Mouse (Mus musculus) hindbrain, embryonic 15.5 days (tissue): ENCODE measurements at regions not wholly inside any gene's neighbourhood (a gene's known extent, or its start where the extent isn't known, plus 50 kb on each side); places are given as distances from the start of the nearest gene placed in this dataset.

Experiments
- ATAC-seq: fragments of 200-750 bp; cut with Nextera tagmentation; 2 replicates; pipeline ENCODE4 v1.8.0; 2017; ENCODE audit warnings: low read depth, moderate number of reproducible peaks, moderate TSS enrichment; ENCODE audit not compliant: low FRiP score
- H3K27ac ChIP-seq: fragments of 300-500 bp; sonication (generic); replicated peaks from 2 replicates; pipeline ENCODE4 v1.5.1; 2015; ENCODE audit warnings: mild to moderate bottlenecking, inconsistent platforms
- H3K27me3 ChIP-seq: fragments of 300-500 bp; sonication (generic); 2 replicates; pipeline ENCODE4 v1.6.1; 2015; ENCODE audit warnings: control low read depth, inconsistent platforms
- H3K36me3 ChIP-seq: fragments of 300-500 bp; sonication (generic); 2 replicates; pipeline ENCODE4 v1.6.1; 2015; ENCODE audit warnings: control low read depth, inconsistent platforms
- H3K4me1 ChIP-seq: fragments of 300-500 bp; sonication (generic); replicated peaks from 2 replicates; pipeline ENCODE4 v1.6.1; 2015; ENCODE audit warnings: control low read depth, inconsistent platforms
- H3K4me2 ChIP-seq: fragments of 300-500 bp; sonication (generic); 2 replicates; pipeline ENCODE4 v1.6.1; 2015; ENCODE audit warnings: moderate library complexity, mild to moderate bottlenecking, inconsistent platforms
- H3K4me3 ChIP-seq: fragments of 300-500 bp; sonication (generic); 2 replicates; pipeline ENCODE4 v1.5.1; 2015; ENCODE audit warnings: mild to moderate bottlenecking, inconsistent platforms
- H3K9ac ChIP-seq: fragments of 300-500 bp; sonication (generic); 2 replicates; pipeline ENCODE4 v1.6.1; 2015; ENCODE audit warnings: inconsistent platforms
- H3K9me3 ChIP-seq: fragments of 300-500 bp; sonication (generic); 2 replicates; pipeline ENCODE4 v1.6.1; 2016; ENCODE audit warnings: control low read depth, inconsistent platforms
- WGBS: fragments of 180-500 bp; shearing (Covaris S2); methylation state at CpG from one replicate; pipeline ENCODE4 v1.1.7; 2015; 5-methylcytosine and 5-hydroxymethylcytosine counted together

DNA sequence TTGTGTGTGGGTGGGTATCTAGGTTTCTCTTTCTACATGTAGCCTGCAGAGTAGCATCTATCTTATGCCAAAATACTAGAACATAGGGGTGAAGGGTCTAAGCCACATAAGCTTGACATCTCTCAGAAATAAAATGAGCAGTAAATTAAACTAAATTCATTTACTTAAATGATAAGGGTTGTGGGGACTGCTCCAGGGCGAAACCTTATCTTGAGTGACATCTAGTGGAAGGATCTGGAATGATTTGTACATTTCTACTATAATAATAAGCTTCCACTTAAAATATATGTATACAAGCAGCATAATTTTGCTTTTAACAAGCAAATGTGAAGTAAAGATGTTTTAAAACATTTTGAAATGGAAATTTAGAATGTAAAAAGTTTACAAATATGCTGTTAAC, 271.4 kb downstream of the Vgll3 start:
- Histone ChIP-seq H3K9ac (no peak overlapping the region), H3K4me2 (no peak overlapping the region), H3K36me3 (no peaks in the 10 kb centered on the region), H3K27ac (no peak overlapping the region), H3K4me3 (no peak overlapping the region), H3K4me1 (no peaks in the 10 kb centered on the region), H3K9me3 (no peaks in the 10 kb centered on the region), H3K27me3 (no peaks in the 10 kb centered on the region)
- no peak for ATAC-seq
- 20% methylated on average over 1 of the region's 1 CpGs for WGBS

DNA sequence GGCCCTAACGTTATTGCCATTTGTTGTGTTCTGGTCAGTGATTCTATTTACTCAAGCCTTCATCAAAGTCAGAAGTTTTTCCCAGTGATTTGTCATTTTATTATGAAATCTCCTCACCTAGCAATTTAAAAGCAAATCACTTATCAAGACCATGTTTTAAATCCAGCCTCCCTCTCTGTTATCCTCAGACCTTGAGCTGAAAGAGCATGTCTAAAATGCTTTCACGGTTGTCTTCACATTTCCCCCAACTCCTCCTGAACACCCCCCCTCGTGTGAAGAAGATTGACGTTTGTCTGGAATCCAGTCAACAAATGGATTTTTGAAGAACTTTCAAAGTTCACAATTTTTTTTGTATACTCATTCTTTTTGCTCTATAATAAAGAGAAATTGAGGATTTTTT, 277.7 kb downstream of the Vgll3 start:
- Histone ChIP-seq H3K27me3 (no peaks in the 10 kb centered on the region), H3K4me2 (no peak overlapping the region), H3K4me1 (no peaks in the 10 kb centered on the region), H3K4me3 (no peak overlapping the region), H3K36me3 (no peaks in the 10 kb centered on the region), H3K9ac (no peak overlapping the region), H3K27ac (no peak overlapping the region), H3K9me3 (no peaks in the 10 kb centered on the region)
- no peak for ATAC-seq
- WGBS = 49% methylated on average over 4 of the region's 4 CpGs

DNA sequence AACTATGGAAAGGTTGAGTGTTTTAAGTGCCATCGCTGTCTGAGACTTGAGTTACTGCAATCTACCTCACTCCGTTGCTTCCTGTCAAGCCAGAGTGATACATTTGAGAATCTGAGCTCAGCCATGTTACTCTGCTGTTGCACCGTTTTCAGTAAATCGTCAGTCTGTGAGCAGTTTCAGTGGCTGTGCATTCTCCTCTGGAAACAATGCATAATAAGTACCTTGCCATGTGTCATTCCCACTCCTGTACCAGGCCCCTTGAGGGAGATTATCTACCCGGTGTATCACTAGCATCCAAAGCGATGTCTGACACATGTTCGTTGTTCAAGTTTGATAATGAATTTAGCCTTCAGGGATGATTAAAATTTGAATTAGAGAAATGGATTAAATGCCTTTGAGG, 280.6 kb downstream of the Vgll3 start:
- 43% methylated on average over 7 of the region's 7 CpGs for WGBS
- Histone ChIP-seq H3K27ac (no peak overlapping the region), H3K4me2 (no peak overlapping the region), H3K9me3 (no peaks in the 10 kb centered on the region), H3K27me3 (no peaks in the 10 kb centered on the region), H3K4me3 (no peak overlapping the region), H3K4me1 (no peaks in the 10 kb centered on the region), H3K36me3 (no peaks in the 10 kb centered on the region), H3K9ac (no peak overlapping the region)
- no peak for ATAC-seq

DNA sequence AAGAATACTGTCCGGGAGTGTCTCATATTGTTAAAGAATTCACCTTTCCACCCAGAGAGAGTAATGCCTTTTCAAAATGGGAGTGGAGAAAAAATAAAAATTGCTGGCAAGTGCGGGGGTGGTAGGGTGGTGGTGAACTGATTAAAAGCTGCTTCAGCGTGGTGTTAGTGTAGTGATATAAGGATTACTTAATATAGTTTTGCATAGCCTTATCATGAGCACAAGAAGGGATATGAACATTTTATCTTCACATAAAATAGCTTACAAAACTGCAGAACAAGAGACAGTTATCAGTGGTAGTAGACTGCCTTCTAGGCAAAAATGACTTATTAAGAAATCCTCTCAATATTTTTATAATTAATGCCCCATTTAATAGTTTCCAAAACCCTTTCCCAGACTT, 302.9 kb downstream of the Vgll3 start:
- H3K36me3 ChIP-seq = no peaks in the 10 kb centered on the region
- no peak overlapping the region for H3K9ac ChIP-seq
- H3K27me3 ChIP-seq = no peaks in the 10 kb centered on the region
- 91% methylated on average over 3 of the region's 3 CpGs for WGBS
- no peak overlapping the region for H3K27ac ChIP-seq
- no peak overlapping the region for H3K4me2 ChIP-seq
- no peaks in the 10 kb centered on the region for H3K9me3 ChIP-seq
- no peak for ATAC-seq
- no peak overlapping the region for H3K4me3 ChIP-seq
- H3K4me1 ChIP-seq = no peaks in the 10 kb centered on the region

DNA sequence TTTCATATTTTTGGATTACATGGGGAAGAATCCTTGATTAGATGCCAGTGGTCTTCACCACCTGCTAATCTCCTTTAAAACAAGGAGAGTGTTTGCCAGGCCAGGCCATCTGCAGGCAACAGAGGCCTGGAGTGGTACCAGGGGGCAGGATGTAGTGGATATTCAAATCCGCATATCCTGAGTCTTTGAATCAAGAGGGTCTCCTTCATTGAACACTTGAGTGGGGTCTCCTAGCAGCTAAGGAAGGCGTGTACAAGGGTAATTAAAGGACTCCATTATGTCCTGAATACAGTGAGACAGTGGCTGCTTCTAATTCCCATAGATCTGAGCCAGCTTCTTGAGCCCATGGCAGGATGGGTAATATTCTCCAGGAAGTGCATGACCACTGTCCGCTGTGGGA, 322.7 kb downstream of the Vgll3 start:
- Histone ChIP-seq H3K4me1 (no peaks in the 10 kb centered on the region), H3K4me2 (no peak overlapping the region), H3K36me3 (no peaks in the 10 kb centered on the region), H3K4me3 (no peak overlapping the region), H3K27ac (no peak overlapping the region), H3K9me3 (no peaks in the 10 kb centered on the region), H3K9ac (no peak overlapping the region), H3K27me3 (no peaks in the 10 kb centered on the region)
- peak; percentile 56; the same call in 1 of the 2 replicates for ATAC-seq
- WGBS = 80% methylated on average over 3 of the region's 3 CpGs

DNA sequence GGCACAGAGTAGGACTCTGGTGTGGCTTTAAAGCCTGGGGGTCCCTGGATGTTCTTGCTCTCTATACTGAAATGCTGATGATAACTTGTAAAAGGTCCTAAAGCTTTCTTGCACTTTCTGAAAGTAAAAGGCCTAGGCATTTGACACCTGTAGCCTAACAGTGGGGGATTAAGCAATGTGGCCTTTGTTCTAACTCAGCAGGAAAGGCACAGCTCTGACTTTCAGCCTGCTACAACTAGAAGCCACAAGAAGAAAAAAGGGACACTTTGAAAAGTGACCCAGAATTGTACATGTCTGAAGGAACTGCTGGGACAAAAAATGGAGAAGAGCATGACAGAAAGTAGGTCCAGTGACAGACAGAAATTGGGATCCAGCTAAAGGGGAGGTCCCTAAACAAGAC, 329.7 kb downstream of the Vgll3 start:
- no peak overlapping the region for H3K4me3 ChIP-seq
- H3K4me1 ChIP-seq = no peaks in the 10 kb centered on the region
- no peak for ATAC-seq
- no peaks in the 10 kb centered on the region for H3K27me3 ChIP-seq
- H3K36me3 ChIP-seq = no peaks in the 10 kb centered on the region
- H3K9me3 ChIP-seq = no peaks in the 10 kb centered on the region
- no peak overlapping the region for H3K27ac ChIP-seq
- H3K4me2 ChIP-seq = no peak overlapping the region
- no peak overlapping the region for H3K9ac ChIP-seq

DNA sequence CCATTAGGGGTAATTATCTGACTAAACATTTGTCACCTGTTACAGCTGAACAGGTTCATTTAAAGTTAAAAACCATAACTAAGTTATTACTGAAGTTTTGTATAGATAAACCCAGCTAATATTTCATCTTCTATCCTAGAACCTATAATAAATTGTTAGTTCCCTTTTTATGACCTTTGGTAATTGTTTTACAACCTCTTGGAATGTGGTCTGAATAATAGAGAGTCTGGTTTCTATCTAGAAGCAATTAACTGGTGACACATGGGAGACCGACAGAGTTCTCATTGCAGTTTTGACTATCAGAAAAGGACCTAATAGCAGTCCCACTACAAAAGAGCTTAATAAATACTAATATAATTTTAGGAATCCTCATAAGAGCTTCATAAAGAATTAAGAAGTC, 330.2 kb downstream of the Vgll3 start:
- Histone ChIP-seq H3K9ac (no peak overlapping the region), H3K4me1 (no peaks in the 10 kb centered on the region), H3K4me3 (no peak overlapping the region), H3K27ac (no peak overlapping the region), H3K9me3 (no peaks in the 10 kb centered on the region), H3K4me2 (no peak overlapping the region), H3K36me3 (no peaks in the 10 kb centered on the region), H3K27me3 (no peaks in the 10 kb centered on the region)
- WGBS = 34% methylated on average over 1 of the region's 1 CpGs
- no peak for ATAC-seq

DNA sequence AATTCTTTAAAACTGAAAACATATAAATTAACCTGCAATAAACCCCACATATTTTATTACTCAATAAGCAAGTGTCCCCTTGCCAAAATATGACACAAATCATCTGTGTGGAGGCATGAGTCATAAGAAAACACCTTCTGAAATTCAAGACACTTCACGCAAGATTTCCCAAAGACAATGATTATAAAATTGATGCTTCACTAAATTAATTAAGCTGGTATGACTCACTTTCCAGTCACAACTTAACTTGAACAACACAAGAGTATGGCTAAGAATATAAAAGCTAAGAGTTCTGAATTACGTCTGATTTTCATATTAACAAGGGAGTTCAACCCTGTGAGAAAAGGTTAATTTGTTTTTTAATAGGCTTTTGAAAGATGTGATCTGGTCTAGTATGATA, 353.2 kb downstream of the Vgll3 start:
- WGBS = 75% methylated on average over 2 of the region's 2 CpGs
- H3K27me3 ChIP-seq = no peaks in the 10 kb centered on the region
- H3K27ac ChIP-seq = no peak overlapping the region
- H3K36me3 ChIP-seq = no peaks in the 10 kb centered on the region
- H3K9me3 ChIP-seq = no peaks in the 10 kb centered on the region
- no peaks in the 10 kb centered on the region for H3K4me1 ChIP-seq
- no peak for ATAC-seq
- H3K9ac ChIP-seq = no peak overlapping the region
- H3K4me3 ChIP-seq = no peak overlapping the region
- no peak overlapping the region for H3K4me2 ChIP-seq

DNA sequence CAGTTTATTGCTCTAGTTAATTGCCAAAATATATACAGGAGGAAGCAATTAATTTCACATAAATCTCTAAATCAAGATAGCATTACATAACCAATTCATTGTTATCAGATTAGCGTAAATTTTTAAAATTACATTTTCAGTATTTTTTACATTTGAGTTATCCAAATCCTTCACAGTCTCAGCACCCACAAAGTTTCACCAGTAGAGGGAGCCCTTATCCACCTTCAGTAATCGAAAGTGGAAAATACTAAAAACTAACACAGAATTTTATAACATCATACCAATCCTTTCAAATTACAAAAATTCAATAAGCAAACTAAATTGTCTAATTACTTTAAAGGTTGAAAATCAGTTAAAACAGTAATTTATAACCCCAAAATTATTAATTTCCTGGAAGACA, 375.7 kb downstream of the Vgll3 start:
- 29% methylated on average over 2 of the region's 2 CpGs for WGBS

DNA sequence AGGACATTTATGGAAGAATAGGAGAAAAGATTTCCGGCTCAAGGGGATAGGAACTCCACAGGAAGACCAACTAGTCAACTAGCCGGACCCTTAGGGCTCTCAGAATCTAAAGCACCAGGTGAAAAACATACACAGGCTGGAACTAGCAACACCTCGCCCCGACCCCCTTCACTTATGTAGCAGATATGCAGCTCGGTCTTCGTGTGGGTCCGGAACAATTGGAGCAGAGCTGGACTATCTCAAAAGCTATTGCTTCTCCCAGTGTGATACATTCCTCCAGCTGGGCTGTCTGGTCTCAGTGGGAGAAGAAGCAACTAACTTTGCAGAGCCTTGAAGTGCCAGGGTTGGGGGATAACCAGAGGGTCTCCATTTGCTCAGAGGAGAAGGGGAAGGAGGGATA, 386.3 kb downstream of the Vgll3 start:
- H3K4me1 ChIP-seq = no peaks in the 10 kb centered on the region
- no peaks in the 10 kb centered on the region for H3K36me3 ChIP-seq
- no peak overlapping the region for H3K9ac ChIP-seq
- H3K27ac ChIP-seq = no peak overlapping the region
- H3K9me3 ChIP-seq = no peaks in the 10 kb centered on the region
- H3K4me2 ChIP-seq = no peak overlapping the region
- H3K27me3 ChIP-seq = no peaks in the 10 kb centered on the region
- no peak for ATAC-seq
- no peak overlapping the region for H3K4me3 ChIP-seq
- 85% methylated on average over 7 of the region's 7 CpGs for WGBS

More for the DNA sequence above, 375.7 kb downstream of the Vgll3 start:
- Histone ChIP-seq H3K9me3 (no peaks in the 10 kb centered on the region), H3K27ac (no peak overlapping the region), H3K4me2 (no peak overlapping the region), H3K36me3 (no peaks in the 10 kb centered on the region), H3K4me1 (no peaks in the 10 kb centered on the region), H3K27me3 (no peaks in the 10 kb centered on the region), H3K4me3 (no peak overlapping the region), H3K9ac (no peak overlapping the region)
- no peak for ATAC-seq
